Comparison of ENCODE assay signal across 28 mouse cellular contexts in genomic region chr5:141646621-141647020, GRCm38 (mm10).
"Had no signal": no experiment of that assay in that cellular context is flagged by ENCODE, and none has a peak within 500 bp of the region (broad histone marks: within the 10 kb centered on the region; RNA-seq: fewer than 3 reads in every experiment).

No protein-coding gene starts in this region.

- H3K27me3 ChIP-seq: limb, embryonic 12.5 days; limb, embryonic 13.5 days; limb, embryonic 15.5 days; liver, embryonic 12.5 days; liver, embryonic 13.5 days; liver, embryonic 15.5 days; lung, embryonic 15.5 days; megakaryocyte, embryonic 14.5 days; midbrain, embryonic 12.5 days; midbrain, embryonic 13.5 days; midbrain, embryonic 15.5 days had no signal

- H3K27ac ChIP-seq: limb, embryonic 10.5 days; limb, embryonic 12.5 days; limb, embryonic 13.5 days; limb, embryonic 15.5 days; liver, embryonic 12.5 days; liver, embryonic 13.5 days; liver, embryonic 14.5 days; liver, embryonic 15.5 days; lung, embryonic 15.5 days; macrophage; midbrain, embryonic 10.5 days; midbrain, embryonic 12.5 days; midbrain, embryonic 13.5 days; midbrain, embryonic 15.5 days had no signal

- ATAC-seq: liver, embryonic 12.5 days; liver, postnatal 0 days; lung, postnatal 0 days; midbrain, embryonic 13.5 days; midbrain, embryonic 15.5 days; midbrain, embryonic 16.5 days had no signal

- H3K9me3 ChIP-seq: limb, embryonic 10.5 days; limb, embryonic 12.5 days; limb, embryonic 13.5 days; limb, embryonic 15.5 days; liver, embryonic 12.5 days; liver, embryonic 13.5 days; liver, embryonic 15.5 days; lung, embryonic 15.5 days; midbrain, embryonic 10.5 days; midbrain, embryonic 12.5 days; midbrain, embryonic 13.5 days; midbrain, embryonic 15.5 days had no signal

- H3K4me1 ChIP-seq: limb, embryonic 12.5 days; limb, embryonic 13.5 days; limb, embryonic 15.5 days; liver, embryonic 12.5 days; liver, embryonic 13.5 days; liver, embryonic 15.5 days; lung, embryonic 15.5 days; megakaryocyte, embryonic 14.5 days; midbrain, embryonic 10.5 days; midbrain, embryonic 12.5 days; midbrain, embryonic 15.5 days had no signal

- H3K4me3 ChIP-seq: limb, embryonic 10.5 days; limb, embryonic 12.5 days; limb, embryonic 13.5 days; limb, embryonic 15.5 days; liver, embryonic 12.5 days; liver, embryonic 13.5 days; liver, embryonic 15.5 days; lung, embryonic 15.5 days; megakaryocyte, embryonic 14.5 days; midbrain, embryonic 10.5 days; midbrain, embryonic 12.5 days; midbrain, embryonic 13.5 days; midbrain, embryonic 15.5 days; myocyte had no signal

- H3K36me3 ChIP-seq: limb, embryonic 10.5 days; limb, embryonic 12.5 days; limb, embryonic 13.5 days; limb, embryonic 15.5 days; liver, embryonic 12.5 days; liver, embryonic 13.5 days; liver, embryonic 15.5 days; lung, embryonic 15.5 days; midbrain, embryonic 10.5 days; midbrain, embryonic 12.5 days; midbrain, embryonic 13.5 days; midbrain, embryonic 15.5 days had no signal

- DNase-seq: left cerebral cortex, postnatal 4 days; liver; liver, embryonic 13.5 days; liver, postnatal 0 days; lung, adult 18-20 months; lung, adult 2 months; lung, embryonic 14.5 days; lung, postnatal 10 days; lung, postnatal 14 days; lung, postnatal 36 days; midbrain, embryonic 14.5 days had no signal
